Mouse (Mus musculus): Measurements from ENCODE around the gene Gabarap. TPM values are rescaled to one million over a fixed set of nuclear protein-coding genes. Genes with fewer than 3 reads are reported as not detected.
A peak's percentile ranks its signal among the peaks of the same experiment; 100 is the strongest.
"Not testable (repeated sequence)": the region's sequence is repeated elsewhere in the genome, so short reads cannot be mapped to it uniquely, and the experiment has no call there.

The Gabarap gene
- total and polyA plus RNA-seq, 2 experiments from 2014 or later, result 197 to 501 TPM

GRCm38 (mm10) chr11:70014880-70015558 lies 24.1 kb downstream of the Gabarap start, which contains the start of gene Acadvl:
Acadvl (minus strand) TSS chr11:70015411.
- Histone ChIP-seq H3K27ac (ENCODE audit: low read depth, low read length) (peak within 1 kb of the TSS; percentile 72), H3K4me1 (ENCODE audit: insufficient read depth, low read length) (peaks cover 16% of the 10 kb centered on the region; the same call in 1 of the 2 replicates), H3K27me3 (ENCODE audit: insufficient read depth, low read length) (no peaks in the 10 kb centered on the region), H3K36me3 (ENCODE audit: insufficient read depth, low read length) (peaks cover 35% of the 10 kb centered on the region), H3K4me2 (ENCODE audit: low read depth, low read length, poor library complexity, severe bottlenecking) (peak within 1 kb of the TSS; percentile 73), H3K4me3 (ENCODE audit: low read depth, low read length) (peak within 1 kb of the TSS; percentile 59), H3K9ac (replicated peaks; ENCODE audit: low read length, poor library complexity, severe bottlenecking) (peak within 1 kb of the TSS; percentile 72), H3K9me3 (ENCODE audit: low read length) (no peaks in the 10 kb centered on the region)
- TF ChIP-seq CTCF (IDR thresholded peaks at IDR 0.05), result peak; percentile 65
- WGBS, result under 1% methylated on average over 35 of the region's 35 CpGs
- ATAC-seq (ENCODE audit: low FRiP score) (peak; percentile 66), DNase-seq (ENCODE audit: low spot score) (peak; percentile 91)

GRCm38 (mm10) chr11:70015677-70016076 lies 24.7 kb downstream of the Gabarap start:
- Histone ChIP-seq H3K27ac (ENCODE audit: low read depth, low read length) (no peak overlapping the region), H3K4me2 (ENCODE audit: low read depth, low read length, poor library complexity, severe bottlenecking) (peak overlapping the region; percentile 73), H3K36me3 (ENCODE audit: insufficient read depth, low read length) (peaks cover 29% of the 10 kb centered on the region), H3K9me3 (ENCODE audit: low read length) (no peaks in the 10 kb centered on the region), H3K9ac (replicated peaks; ENCODE audit: low read length, poor library complexity, severe bottlenecking) (no peak overlapping the region), H3K27me3 (ENCODE audit: insufficient read depth, low read length) (no peaks in the 10 kb centered on the region), H3K4me1 (ENCODE audit: insufficient read depth, low read length) (peaks cover 16% of the 10 kb centered on the region; the same call in 1 of the 2 replicates), H3K4me3 (ENCODE audit: low read depth, low read length) (peak overlapping the region; percentile 59)
- WGBS, result 63% methylated on average over 6 of the region's 6 CpGs
- ATAC-seq (ENCODE audit: low FRiP score), result no peak
- DNase-seq (ENCODE audit: low spot score), result no peak
- no peak for TF ChIP-seq CTCF (IDR thresholded peaks at IDR 0.05)

- H3K9me3 ChIP-seq (ENCODE audit: low read length); H3K27me3 ChIP-seq (ENCODE audit: insufficient read depth, low read length); H3K9ac ChIP-seq (replicated peaks; ENCODE audit: low read length, poor library complexity, severe bottlenecking); ATAC-seq (ENCODE audit: low FRiP score); H3K4me3 ChIP-seq (ENCODE audit: low read depth, low read length); H3K27ac ChIP-seq (ENCODE audit: low read depth, low read length); H3K4me2 ChIP-seq (ENCODE audit: low read depth, low read length, poor library complexity, severe bottlenecking); DNase-seq (ENCODE audit: low spot score): not testable (repeated sequence)
- Histone ChIP-seq H3K36me3 (ENCODE audit: insufficient read depth, low read length) (peaks cover 24% of the 10 kb centered on the region), H3K4me1 (ENCODE audit: insufficient read depth, low read length) (peaks cover 16% of the 10 kb centered on the region; the same call in 1 of the 2 replicates)
- WGBS, result 76% methylated on average over 2 of the region's 2 CpGs
These were observed 25.2 kb downstream of the Gabarap start for GRCm38 (mm10) chr11:70016177-70016576.

GRCm38 (mm10) chr11:70016669-70017068 lies 25.7 kb downstream of the Gabarap start, which contains the start of gene Dlg4:
Dlg4 (plus strand) TSS chr11:70016942.
- Histone ChIP-seq H3K27ac (ENCODE audit: low read depth, low read length) (peak within 1 kb of the TSS; percentile 96), H3K9me3 (ENCODE audit: low read length) (no peaks in the 10 kb centered on the region), H3K9ac (replicated peaks; ENCODE audit: low read length, poor library complexity, severe bottlenecking) (peak within 1 kb of the TSS; percentile 80), H3K27me3 (ENCODE audit: insufficient read depth, low read length) (no peaks in the 10 kb centered on the region), H3K4me1 (ENCODE audit: insufficient read depth, low read length) (peaks cover 16% of the 10 kb centered on the region; the same call in 1 of the 2 replicates), H3K36me3 (ENCODE audit: insufficient read depth, low read length) (peaks cover 20% of the 10 kb centered on the region), H3K4me2 (ENCODE audit: low read depth, low read length, poor library complexity, severe bottlenecking) (peak within 1 kb of the TSS; percentile 87), H3K4me3 (ENCODE audit: low read depth, low read length) (peak within 1 kb of the TSS; percentile 63)
- 54% methylated on average over 3 of the region's 3 CpGs for WGBS
- ATAC-seq (ENCODE audit: low FRiP score) (no peak), DNase-seq (ENCODE audit: low spot score) (no peak)
- no peak for TF ChIP-seq CTCF (IDR thresholded peaks at IDR 0.05)

- DNase-seq (ENCODE audit: low spot score) (no peak), ATAC-seq (ENCODE audit: low FRiP score) (no peak)
- TF ChIP-seq CTCF (IDR thresholded peaks at IDR 0.05), result no peak
- 20% methylated on average over 7 of the region's 7 CpGs for WGBS
- Histone ChIP-seq H3K4me1 (ENCODE audit: insufficient read depth, low read length) (peaks cover 17% of the 10 kb centered on the region), H3K9me3 (ENCODE audit: low read length) (no peaks in the 10 kb centered on the region), H3K27ac (ENCODE audit: low read depth, low read length) (peak overlapping the region; percentile 96), H3K36me3 (ENCODE audit: insufficient read depth, low read length) (peaks cover 13% of the 10 kb centered on the region), H3K4me3 (ENCODE audit: low read depth, low read length) (peak overlapping the region; percentile 63), H3K9ac (replicated peaks; ENCODE audit: low read length, poor library complexity, severe bottlenecking) (peak overlapping the region; percentile 80), H3K4me2 (ENCODE audit: low read depth, low read length, poor library complexity, severe bottlenecking) (peak overlapping the region; percentile 87), H3K27me3 (ENCODE audit: insufficient read depth, low read length) (no peaks in the 10 kb centered on the region)
These were observed 26.3 kb downstream of the Gabarap start for GRCm38 (mm10) chr11:70017199-70017767.
